Mouse (Mus musculus) brain, embryonic 14.5 days (tissue): ENCODE measurements at regions not wholly inside any gene's neighbourhood (a gene's known extent, or its start where the extent isn't known, plus 50 kb on each side); places are given as distances from the start of the nearest gene placed in this dataset.
A peak's percentile ranks its signal among the peaks of the same experiment; 100 is the strongest.

Source experiments
- CTCF ChIP-seq: fragments of 200-500 bp; IDR thresholded peaks from 2 replicates; pipeline ENCODE4 v1.5.1; 2012; ENCODE audit warnings: inconsistent platforms, mild to moderate bottlenecking, moderate library complexity, borderline replicate concordance; ENCODE audit not compliant: insufficient read depth, insufficient read length; ENCODE audit errors: extremely low read depth
- POLR2A ChIP-seq: fragments of 200-500 bp; IDR thresholded peaks from 2 replicates; pipeline ENCODE4 v1.6.1; 2012; ENCODE audit warnings: mild to moderate bottlenecking, inconsistent platforms, borderline replicate concordance; ENCODE audit not compliant: poor library complexity, insufficient read depth, insufficient read length, severe bottlenecking; ENCODE audit errors: extremely low read depth

DNA sequence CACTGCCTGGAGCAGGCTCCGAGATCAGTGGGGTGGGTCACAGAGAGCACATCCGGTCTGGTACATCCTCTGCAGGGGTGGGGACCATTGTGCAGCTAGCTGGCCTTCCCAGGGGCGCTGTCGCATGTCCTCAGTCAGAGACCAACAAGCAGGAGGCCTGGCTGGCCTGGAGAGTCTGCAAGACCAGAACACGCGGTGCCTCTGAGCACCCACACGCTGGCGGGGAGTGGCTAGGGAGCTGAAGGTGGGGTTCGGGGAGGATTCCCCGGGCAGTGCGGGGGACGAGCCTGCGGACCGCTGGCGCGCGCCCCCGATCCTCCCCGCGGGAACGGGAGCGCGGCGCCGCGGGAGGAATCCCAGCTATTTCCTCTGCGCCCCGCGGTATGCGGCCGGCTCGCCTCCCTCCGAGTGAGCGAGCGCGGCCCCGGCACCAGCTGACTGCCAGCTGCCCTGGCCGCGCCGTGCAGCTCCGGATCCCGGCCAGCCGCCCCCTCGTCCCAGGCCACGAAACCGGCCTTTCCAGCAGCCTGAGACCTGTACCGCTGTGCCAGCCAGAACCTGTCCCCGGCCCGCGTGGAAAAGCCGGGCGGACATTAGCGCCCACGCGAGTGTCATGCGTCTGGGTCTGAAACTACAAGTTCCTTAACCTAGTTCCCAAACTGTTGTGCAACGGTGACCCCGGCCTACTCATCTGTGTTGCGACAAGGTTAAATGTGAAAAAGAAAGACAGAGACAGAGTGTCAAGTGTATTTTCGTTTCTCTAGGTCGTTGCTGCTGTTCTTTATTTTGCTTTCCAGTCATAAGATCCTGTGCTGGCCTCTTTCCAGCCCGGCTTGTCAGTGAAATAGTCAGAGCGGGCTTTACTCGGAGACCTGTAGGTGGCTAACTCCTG lies 61.2 kb downstream of the Pkdcc start:
- TF ChIP-seq CTCF (no peak), POLR2A (peak; percentile 12; the same call in 1 of the 2 replicates)
